Mouse (Mus musculus): ENCODE measurements around the gene Palb2.
"Not testable (repeated sequence)": the region's sequence is repeated elsewhere in the genome, so short reads cannot be mapped to it uniquely, and the experiment has no call there.

GRCm38 (mm10) chr7:122101014-122101746 is 31.6 kb downstream of the Palb2 start:
- TF ChIP-seq CTCF (IDR thresholded peaks at IDR 0.05; ENCODE audit: low read depth, low read length); POLR2A (IDR thresholded peaks at IDR 0.05; ENCODE audit: extremely low read depth, insufficient read depth, low read length): not testable (repeated sequence)
